Mouse (Mus musculus) layer of hippocampus, adult 6 months (tissue): ENCODE measurements around the gene Arl4a. TPM values are rescaled to one million over a fixed set of nuclear protein-coding genes. Genes with fewer than 3 reads are reported as not detected.

Source experiments
- long read RNA-seq, 2 experiments: library from polyadenylated mRNA; unstranded; transcript quantifications; one replicate each; pipeline ENCODE4 v2.0.0; 2019 to 2020
- polyA plus RNA-seq: library from polyadenylated mRNA; unstranded; fragments of <200 nt; fragmentation: Nextera tagmentation; gene quantifications from 2 replicates; pipeline ENCODE4 v1.2.3, GENCODE M21; 2021

Gene Arl4a
- 35.1 and 42.5 TPM in 2 replicates for polyA plus RNA-seq
- long read RNA-seq, experiment 1, transcript Arl4a-205 (2 exons, 3,710 nt), result minor isoform, 7 of 46 reads
- long read RNA-seq, experiment 1, transcript Arl4a-201 (2 exons, 1,200 nt), result major isoform, 32 of 46 reads
- long read RNA-seq, experiment 1, partial matches to known transcripts, result 6 of 46 reads
- long read RNA-seq, experiment 1, other reads (novel, unspliced or antisense), result 1 of 46 reads
- long read RNA-seq, experiment 2, transcript Arl4a-205 (2 exons, 3,710 nt), result minor isoform, 6 of 100 reads
- long read RNA-seq, experiment 2, transcript Arl4a-201 (2 exons, 1,200 nt), result major isoform, 93 of 100 reads
- long read RNA-seq, experiment 2, partial matches to known transcripts, result 0 of 100 reads
- long read RNA-seq, experiment 2, other reads (novel, unspliced or antisense), result 1 of 100 reads

GRCm38 (mm10) chr12:40037876-40038463, at the start of gene Arl4a:
Arl4a (minus strand) TSS chr12:40038025.

Other genes with a start within 250 kb of the Arl4a start
- gene Scin, start 96.2 kb upstream of the Arl4a start, polyA plus RNA-seq, result 0.19 and 0.36 TPM in 2 replicates
- 0.15 and 0.23 TPM in 2 replicates for gene Lsmem1, start 161.5 kb upstream of the Arl4a start, polyA plus RNA-seq
- 72.1 and 79.5 TPM in 2 replicates for gene Ifrd1, start 210.5 kb upstream of the Arl4a start, polyA plus RNA-seq